Mouse (Mus musculus) layer of hippocampus, postnatal 25 days (tissue): Measurements from ENCODE around the gene Krt28. TPM values are rescaled to one million over a fixed set of nuclear protein-coding genes. Genes with fewer than 3 reads are reported as not detected.

Source experiments
- DNase-seq, 2 experiments: peaks; one replicate each; pipeline ENCODE4 v3.0.0; 2022; ENCODE audit warnings: mixed read lengths in 2 of 2, low spot score in 1 of 2; ENCODE audit errors: extremely low spot score in 1 of 2
- total RNA-seq, 2 experiments: library from RNA; stranded (reverse); gene quantifications; 2 replicates each; pipeline ENCODE4 v1.2.3; 2021

Krt28 gene
- total RNA-seq, 2 experiments from 2014 or later, result 0.21 to 0.49 TPM

DNA sequence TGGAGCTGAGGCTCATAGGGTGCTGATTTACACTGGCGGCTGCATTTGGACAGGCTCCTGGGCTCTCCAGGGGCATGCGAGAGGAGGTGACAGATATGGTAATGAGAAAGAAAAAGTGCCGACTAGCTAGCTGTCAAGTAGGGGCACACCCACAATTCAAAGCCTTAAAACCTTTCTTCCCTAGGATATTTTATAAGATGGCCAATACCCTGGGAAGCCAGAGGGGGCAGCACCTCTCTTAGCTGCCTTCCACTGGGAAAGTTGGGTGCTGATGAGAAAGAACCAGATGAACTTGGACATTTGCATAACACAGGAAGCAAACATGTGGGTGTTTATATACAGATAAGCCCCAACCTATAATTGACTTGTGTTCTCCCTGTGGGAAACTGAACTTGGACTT lies 5.5 kb downstream of the Krt28 start:
- peak in 1 of 2 experiments; percentile 19 for DNase-seq

DNA sequence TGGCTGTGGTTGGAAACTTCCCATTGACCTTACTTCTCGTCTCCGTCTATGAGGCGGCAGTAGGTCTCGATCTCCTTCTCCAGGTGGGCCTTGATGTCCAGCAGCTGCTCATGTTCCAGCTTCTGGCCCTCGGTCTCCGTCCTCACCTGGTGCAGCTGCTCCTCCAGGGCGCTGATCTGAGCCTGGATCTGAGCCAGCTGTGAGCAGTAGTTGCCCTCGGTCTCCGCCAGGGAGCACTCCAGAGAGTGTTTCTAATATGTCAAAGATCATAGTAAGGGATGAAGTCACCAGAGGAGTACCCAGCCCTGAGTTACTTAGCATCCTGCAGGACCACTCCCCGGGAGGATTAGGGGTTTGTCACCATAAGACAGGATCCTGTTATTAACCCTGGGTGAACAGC lies 7.9 kb downstream of the Krt28 start:
- DNase-seq, result no peak

DNA sequence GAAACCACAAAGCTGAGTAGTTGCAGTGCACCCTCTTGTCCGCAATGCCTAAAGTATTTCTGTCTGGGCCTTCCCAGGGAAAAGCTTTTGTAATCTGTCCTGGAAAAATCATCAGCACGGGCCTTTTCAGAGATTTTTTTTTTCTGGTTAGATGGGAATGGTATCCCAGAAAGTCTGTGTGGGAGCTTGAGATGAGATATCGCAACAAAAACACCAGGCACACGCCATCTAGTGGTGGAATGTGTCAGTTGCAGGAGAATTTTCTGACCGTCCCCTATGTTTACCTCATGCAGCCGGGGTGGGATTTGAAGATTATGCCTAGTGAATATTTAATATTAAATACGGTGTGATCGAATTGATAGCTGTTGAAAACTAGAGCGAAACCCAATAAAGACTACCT lies 10.3 kb downstream of the Krt28 start:
- DNase-seq, result peak in 1 of 2 experiments; percentile 47

DNA sequence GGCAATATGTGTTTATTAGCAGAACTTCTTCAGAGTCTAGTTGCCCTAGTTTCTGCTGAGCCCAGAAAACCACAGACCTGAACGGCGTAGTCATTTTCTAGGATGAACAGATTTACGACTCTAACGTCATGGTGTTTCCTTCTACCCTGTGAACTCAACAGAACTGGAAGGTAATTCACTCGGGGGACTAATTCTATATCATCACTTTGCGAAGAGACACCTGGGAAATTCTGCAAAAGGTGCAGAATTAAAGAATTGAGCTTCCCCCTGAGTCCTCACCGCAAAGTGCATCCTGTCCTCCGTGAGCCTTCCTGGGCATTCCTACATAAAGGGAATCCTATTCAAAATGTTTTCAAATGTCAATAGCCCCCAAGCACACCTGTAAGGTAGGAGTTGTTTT lies 13.3 kb downstream of the Krt28 start:
- no peak for DNase-seq

DNA sequence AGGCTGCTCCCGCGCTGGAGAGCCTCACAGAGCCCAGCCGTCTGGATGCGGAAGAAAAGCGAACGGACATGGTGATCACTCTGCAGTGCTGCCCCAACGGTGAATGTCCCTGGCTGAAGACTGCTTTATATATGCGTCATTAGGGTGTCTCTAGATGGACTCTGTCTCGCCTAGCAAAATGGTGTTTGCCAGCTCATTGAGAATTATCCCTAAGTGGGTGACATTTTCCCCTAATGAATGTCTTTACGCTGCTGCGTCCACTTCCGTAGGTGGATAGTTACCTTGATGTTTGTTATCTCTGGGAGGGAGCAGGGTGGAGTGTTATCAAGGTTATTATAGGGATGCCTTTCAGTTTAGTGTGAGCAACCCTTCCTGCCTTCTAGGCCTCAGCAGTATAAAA lies 23.7 kb downstream of the Krt28 start, which contains the start of gene Krt27:
Krt27 (minus strand) TSS at position 101 of the 400 bp plus-strand sequence.
- DNase-seq, result no peak

DNA sequence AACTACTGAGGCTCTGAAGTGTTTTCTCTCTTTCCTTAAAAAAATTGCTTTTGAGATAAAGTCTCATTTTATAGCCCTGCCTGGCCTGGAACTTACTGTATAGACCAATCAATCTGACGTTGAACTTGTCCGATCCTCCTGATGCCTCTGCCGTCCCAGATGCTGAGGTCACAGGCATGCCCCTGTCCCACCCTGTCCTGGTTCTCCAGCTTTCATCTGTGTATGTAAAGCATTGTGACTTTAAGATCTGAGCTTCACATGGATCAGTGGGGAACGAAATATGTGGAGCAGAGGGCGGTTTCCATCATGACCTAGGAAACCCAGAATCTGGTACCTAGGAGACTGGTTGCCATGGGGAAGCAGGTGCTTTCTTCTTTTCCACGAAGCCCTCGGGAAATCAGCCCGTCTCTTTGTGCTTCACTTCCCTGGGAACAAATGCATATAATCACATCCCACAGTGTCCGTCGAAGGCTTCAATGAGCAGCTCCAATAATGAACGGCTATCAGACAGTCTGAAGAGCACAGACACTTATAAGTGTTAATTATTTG lies 35.3 kb downstream of the Krt28 start:
- no peak for DNase-seq

DNA sequence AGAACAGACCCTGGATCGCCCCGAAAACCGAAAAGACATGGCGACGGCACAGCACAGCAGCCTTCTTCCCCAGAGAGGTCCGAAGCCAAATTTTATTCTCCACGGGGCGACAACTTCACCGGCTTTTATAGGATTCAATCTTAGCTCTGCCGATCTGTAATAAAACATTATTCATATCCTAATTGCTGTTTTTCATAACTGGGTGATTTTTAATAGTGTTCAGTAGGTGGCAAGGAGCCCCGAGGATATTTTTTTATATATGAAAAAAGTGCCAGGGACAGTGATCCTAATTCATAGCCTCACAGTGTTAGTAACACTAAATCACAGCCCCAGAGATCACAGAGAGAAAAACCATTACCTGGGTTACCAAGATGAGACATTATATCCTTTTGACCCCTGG lies 36.8 kb downstream of the Krt28 start, which contains the start of gene Krt26:
Krt26 (minus strand) TSS at position 101 of the 400 bp plus-strand sequence.
- DNase-seq, result no peak

DNA sequence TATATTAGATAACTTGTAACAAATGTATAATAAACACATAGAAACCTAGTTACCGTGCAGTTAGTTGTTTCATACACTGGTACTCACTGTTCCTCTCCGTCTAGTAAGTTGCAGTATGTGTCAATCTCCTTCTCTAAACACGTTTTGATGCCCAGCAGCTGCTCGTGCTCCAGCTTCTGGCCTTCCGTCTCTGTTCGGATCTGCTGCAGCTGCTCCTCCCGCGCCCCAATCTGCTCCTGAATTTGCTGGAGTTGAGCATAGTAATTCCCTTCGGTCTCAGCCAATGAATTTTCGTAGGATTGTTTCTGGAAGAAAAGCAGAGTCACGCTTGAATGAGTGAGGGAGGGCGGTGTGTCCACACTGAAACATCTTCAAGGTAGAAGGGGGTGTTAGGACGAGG lies 41.3 kb downstream of the Krt28 start:
- peak; percentile 52 to 63 for DNase-seq

DNA sequence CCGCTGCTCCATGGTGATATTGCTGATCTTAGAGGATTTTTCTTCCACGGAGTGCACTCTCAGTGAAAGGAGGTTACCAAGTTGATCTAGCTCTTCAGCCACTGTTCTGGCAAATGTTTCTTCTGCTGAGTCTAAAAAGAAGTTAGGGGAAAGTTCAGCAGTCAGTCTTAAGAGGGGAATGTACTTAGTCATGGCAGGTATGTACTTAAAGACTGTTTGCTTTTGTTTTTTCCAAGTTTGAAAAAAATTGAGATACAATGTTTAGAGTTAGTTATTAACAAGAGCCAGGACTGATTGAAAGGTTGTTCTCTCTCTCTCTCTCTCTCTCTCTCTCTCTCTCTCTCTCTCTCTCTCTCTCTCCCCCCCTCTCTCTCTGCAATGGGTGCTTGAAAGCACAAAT lies 45.0 kb downstream of the Krt28 start:
- DNase-seq, result no peak

DNA sequence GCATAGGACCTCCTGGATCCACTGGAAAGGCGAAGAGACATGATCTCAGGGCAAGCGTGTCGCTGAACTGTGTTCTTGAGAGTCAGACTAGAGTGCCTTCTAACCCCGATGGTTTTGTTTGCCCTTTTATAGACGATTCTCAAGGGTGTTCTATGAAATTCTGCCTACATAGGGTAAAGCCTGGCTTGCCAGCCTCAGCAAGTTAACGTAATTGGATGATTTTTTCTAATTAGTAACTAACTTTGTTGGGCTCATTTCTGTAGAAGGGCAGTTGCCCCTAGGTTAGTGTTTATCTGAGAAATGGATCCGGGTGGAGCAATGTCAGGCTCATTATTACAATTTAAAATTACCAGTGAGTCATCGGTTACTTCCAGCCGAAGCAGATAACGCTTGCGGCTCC lies 51.9 kb downstream of the Krt28 start, which contains the start of gene Krt25:
Krt25 (minus strand) TSS at position 101 of the 400 bp plus-strand sequence.
- DNase-seq, result no peak

DNA sequence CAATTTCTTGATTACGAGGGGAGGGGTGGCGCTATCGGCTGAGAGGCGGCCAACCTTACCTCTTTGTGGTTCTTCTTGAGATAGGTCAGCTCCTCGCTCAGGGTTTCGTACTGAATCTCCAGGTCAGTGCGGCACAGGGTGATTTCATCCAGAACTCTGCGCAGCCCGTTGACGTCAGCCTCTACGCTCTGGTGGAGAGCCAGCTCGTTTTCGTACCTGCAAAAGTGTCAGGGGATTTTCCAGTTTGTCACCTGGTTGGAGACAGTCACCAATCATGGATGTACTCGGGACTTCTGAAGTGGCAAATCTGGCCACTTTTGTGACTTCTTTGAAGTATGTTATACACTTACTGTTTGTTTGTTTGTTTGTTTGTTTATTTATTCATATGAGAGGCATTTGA lies 53.6 kb downstream of the Krt28 start:
- no peak for DNase-seq

DNA sequence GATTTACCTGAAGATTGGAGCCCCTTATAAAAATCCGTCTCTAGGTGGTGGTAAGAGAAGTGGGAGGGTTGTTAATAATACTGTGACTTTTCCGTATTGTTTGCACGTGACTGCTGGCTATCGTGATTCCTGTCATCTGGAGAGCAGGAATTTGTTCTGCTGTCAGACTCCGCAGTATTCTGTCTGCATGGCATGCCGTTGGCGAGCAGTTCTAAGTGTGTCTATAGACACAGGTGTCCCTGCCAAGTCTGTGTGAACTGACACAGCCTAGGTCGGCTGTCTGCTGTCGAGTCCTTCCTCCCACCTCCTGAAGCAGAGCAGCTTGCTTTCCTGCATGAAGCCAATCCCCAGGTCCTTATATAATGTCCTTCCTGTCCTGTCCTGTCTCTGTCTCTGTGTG lies 55.6 kb downstream of the Krt28 start:
- DNase-seq, result no peak

DNA sequence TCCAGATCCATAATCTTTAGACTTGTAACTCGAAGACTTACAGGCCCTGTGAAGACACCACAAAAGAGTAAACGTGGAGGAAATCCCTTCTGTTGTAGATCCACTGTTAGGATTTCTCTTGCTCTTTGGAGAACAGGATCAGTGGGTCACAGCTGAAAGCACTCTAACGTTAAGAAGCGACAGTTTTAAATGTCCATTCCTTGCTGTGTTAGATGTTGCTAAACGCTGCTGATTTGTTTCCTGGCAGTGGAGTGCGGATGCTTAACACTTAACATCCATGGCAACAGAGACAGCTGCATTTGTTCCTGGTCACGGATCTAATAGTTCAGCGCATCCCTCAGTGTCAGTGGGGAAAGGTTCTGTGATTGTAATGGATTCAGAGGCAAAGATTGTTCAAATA lies 58.2 kb downstream of the Krt28 start:
- no peak for DNase-seq

Other genes starting within 250 kb of the Krt28 start
- gene Ccr7, start 219.8 kb downstream of the Krt28 start, total RNA-seq, result not detected
- gene Smarce1, start 143.9 kb downstream of the Krt28 start, total RNA-seq, result 10 to 100 TPM; 51.8 to 59.7 TPM
- 10 to 100 TPM; 26.5 to 27.3 TPM for gene Krt222, start 130.8 kb downstream of the Krt28 start, total RNA-seq
- gene Krt24, start 89.6 kb downstream of the Krt28 start, total RNA-seq, result not detected
- not detected for gene Krt25, start 52.0 kb downstream of the Krt28 start, total RNA-seq
- not detected for gene Krt26, start 36.9 kb downstream of the Krt28 start, total RNA-seq
- not detected for gene Krt27, start 23.8 kb downstream of the Krt28 start, total RNA-seq
- 10 to 100 TPM; 12.6 to 15.7 TPM for gene Krt10, start 14.5 kb upstream of the Krt28 start, total RNA-seq
- gene Krt12, start 47.4 kb upstream of the Krt28 start, total RNA-seq, result 1 to 10 TPM in 1 of 2 experiments, under 1 TPM in 1; 0.89 to 1.4 TPM
- not detected for gene Krt20, start 63.2 kb upstream of the Krt28 start, total RNA-seq
- not detected for gene Krt23, start 118.2 kb upstream of the Krt28 start, total RNA-seq
- gene Krt39, start 146.4 kb upstream of the Krt28 start, total RNA-seq, result not detected
- gene Krt40, start 168.3 kb upstream of the Krt28 start, total RNA-seq, result not detected
- not detected for gene Krtap3-3, start 176.0 kb upstream of the Krt28 start, total RNA-seq
- not detected for gene Krtap3-2, start 181.9 kb upstream of the Krt28 start, total RNA-seq
- not detected for gene Gm11939, start 184.6 kb upstream of the Krt28 start, total RNA-seq
- gene Krtap3-1, start 191.7 kb upstream of the Krt28 start, total RNA-seq, result not detected
- not detected for gene Krtap1-5, start 206.1 kb upstream of the Krt28 start, total RNA-seq
- not detected for gene Krtap1-4, start 208.8 kb upstream of the Krt28 start, total RNA-seq
- not detected for gene Krtap1-3, start 216.4 kb upstream of the Krt28 start, total RNA-seq
- gene Krtap9-3, start 223.2 kb upstream of the Krt28 start, total RNA-seq, result not detected
- gene Gm11938, start 228.4 kb upstream of the Krt28 start, total RNA-seq, result not detected
- not detected for gene Gm11937, start 235.3 kb upstream of the Krt28 start, total RNA-seq
- not detected for gene Krtap2-4, start 239.9 kb upstream of the Krt28 start, total RNA-seq
- gene Gm11562, start 245.5 kb upstream of the Krt28 start, total RNA-seq, result not detected